Mouse (Mus musculus) forebrain, embryonic 11.5 days (tissue): Measurements from ENCODE around the gene Gm6882. TPM values are rescaled to one million over a fixed set of nuclear protein-coding genes. Genes with fewer than 3 reads are reported as not detected.
"Not testable (repeated sequence)": the region's sequence is repeated elsewhere in the genome, so short reads cannot be mapped to it uniquely, and the experiment has no call there.

Experiments
- ATAC-seq: fragments of 200-750 bp; cut with Nextera tagmentation; replicated peaks from 2 replicates; pipeline ENCODE4 v1.8.0; 2017; ENCODE audit warnings: moderate TSS enrichment; ENCODE audit not compliant: low FRiP score
- DNase-seq: peaks from one replicate; pipeline ENCODE4 v3.0.0-alpha.2; 2017; ENCODE audit warnings: low spot score
- H3K27ac ChIP-seq: fragments of 300-500 bp; sonication (generic); 2 replicates; pipeline ENCODE4 v1.5.1; 2014; ENCODE audit warnings: low read depth, low read length
- H3K27me3 ChIP-seq: fragments of 300-500 bp; sonication (generic); 2 replicates; pipeline ENCODE4 v1.6.1; 2014; ENCODE audit warnings: mild to moderate bottlenecking, low read length, mixed read lengths; ENCODE audit not compliant: control insufficient read depth, insufficient read depth
- H3K36me3 ChIP-seq: fragments of 300-500 bp; sonication (generic); 2 replicates; pipeline ENCODE4 v1.6.1; 2014; ENCODE audit warnings: mild to moderate bottlenecking, low read length, moderate library complexity, mixed read lengths; ENCODE audit not compliant: control insufficient read depth, insufficient read depth
- H3K4me1 ChIP-seq: fragments of 300-500 bp; sonication (generic); replicated peaks from 2 replicates; pipeline ENCODE4 v1.6.1; 2014; ENCODE audit warnings: low read length, mixed read lengths; ENCODE audit not compliant: control insufficient read depth, insufficient read depth
- H3K4me2 ChIP-seq: fragments of 300-500 bp; sonication (generic); 2 replicates; pipeline ENCODE4 v1.6.1; 2014; ENCODE audit warnings: low read depth, mild to moderate bottlenecking, low read length, moderate library complexity, mixed read lengths; ENCODE audit not compliant: severe bottlenecking
- H3K4me3 ChIP-seq: fragments of 300-500 bp; sonication (generic); 2 replicates; pipeline ENCODE4 v1.5.1; 2014; ENCODE audit warnings: low read depth, low read length
- H3K9ac ChIP-seq: fragments of 300-500 bp; sonication (generic); 2 replicates; pipeline ENCODE4 v1.6.1; 2014; ENCODE audit warnings: low read length
- H3K9me3 ChIP-seq: fragments of 300-500 bp; sonication (generic); 2 replicates; pipeline ENCODE4 v1.6.1; 2016; ENCODE audit warnings: low read length, mixed read lengths; ENCODE audit not compliant: control insufficient read depth
- WGBS: fragments of 180-500 bp; shearing (Covaris S2); extraction: QIAGEN DNeasy Blood & Tissue Kit; methylation state at CpG from one replicate; pipeline ENCODE4 v1.1.7; 2014; 5-methylcytosine and 5-hydroxymethylcytosine counted together
- polyA plus RNA-seq: library from polyadenylated mRNA; unstranded; fragments of >200 nt; fragmentation: Nextera tagmentation; extraction: Ambion mirVana; gene quantifications from 2 replicates; pipeline ENCODE4 v1.2.1, GENCODE M21; 2014

The Gm6882 gene
- not detected in 2 replicates for polyA plus RNA-seq

DNA sequence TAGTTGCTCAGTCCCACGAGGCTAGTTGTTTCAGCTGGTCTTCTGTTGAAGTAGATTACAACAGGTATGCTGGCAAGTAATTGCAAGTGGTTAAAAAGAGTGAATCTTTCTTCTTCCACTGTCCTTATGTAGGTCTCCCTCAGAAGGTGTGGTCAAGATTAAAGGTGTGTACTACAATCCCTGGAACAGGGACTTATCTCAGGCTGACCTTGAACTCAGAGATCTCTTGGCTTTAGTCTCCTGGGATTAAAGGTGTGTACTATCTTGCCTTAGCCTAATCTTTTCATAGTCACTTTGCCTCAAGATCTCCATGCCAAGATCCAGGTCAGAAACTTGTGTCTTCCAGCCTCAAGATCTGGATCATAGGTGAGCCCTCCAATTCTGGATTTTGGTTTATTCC, at the start of gene Gm6882:
Gene Gm6882, minus strand, starts transcription at position 101 of the 400 bp plus-strand sequence.
- H3K4me1 ChIP-seq, H3K27me3 ChIP-seq, H3K9me3 ChIP-seq, H3K27ac ChIP-seq, H3K36me3 ChIP-seq, H3K4me3 ChIP-seq, ATAC-seq, H3K4me2 ChIP-seq, H3K9ac ChIP-seq, DNase-seq: not testable (repeated sequence)
- 39% methylated on average over 1 of the region's 1 CpGs for WGBS

Other genes with a start within 250 kb of the Gm6882 start
- gene Gm5157, start 242.3 kb downstream of the Gm6882 start, polyA plus RNA-seq: not detected in 2 replicates
- not detected in 2 replicates for gene Vmn1r124, start 172.1 kb downstream of the Gm6882 start, polyA plus RNA-seq
- gene Vmn1r125, start 160.6 kb downstream of the Gm6882 start, polyA plus RNA-seq: not detected in 2 replicates
- gene Vmn1r126, start 131.3 kb downstream of the Gm6882 start, polyA plus RNA-seq: not detected in 2 replicates
- gene Vmn1r127, start 112.9 kb downstream of the Gm6882 start, polyA plus RNA-seq: not detected in 2 replicates
- gene Vmn1r128, start 83.4 kb downstream of the Gm6882 start, polyA plus RNA-seq: not detected in 2 replicates
- gene Vmn1r129, start 71.5 kb downstream of the Gm6882 start, polyA plus RNA-seq: not detected in 2 replicates
- not detected in 2 replicates for gene Vmn1r130, start 79.0 kb upstream of the Gm6882 start, polyA plus RNA-seq
- not detected in 2 replicates for gene Vmn1r131, start 113.3 kb upstream of the Gm6882 start, polyA plus RNA-seq
- gene Vmn1r132, start 181.3 kb upstream of the Gm6882 start, polyA plus RNA-seq: not detected in 2 replicates